Mouse (Mus musculus) thymus, postnatal 0 days (tissue): ENCODE data around the gene Ddx51. TPM values are rescaled to one million over a fixed set of nuclear protein-coding genes. Genes with fewer than 3 reads are reported as not detected.

Experiments used
- DNase-seq: peaks from one replicate; pipeline ENCODE4 v3.0.0-alpha.2; 2015; ENCODE audit warnings: low spot score
- microRNA-seq: library from miRNA; unstranded; fragments of <30 nt; microRNA quantifications from one replicate; pipeline ENCODE4, GENCODE M21; 2016; ENCODE audit warnings: borderline number of aligned reads
- polyA plus RNA-seq: library from polyadenylated mRNA; unstranded; fragments of >200 nt; fragmentation: Nextera tagmentation; extraction: Ambion mirVana; gene quantifications from 2 replicates; pipeline ENCODE4 v1.2.1, GENCODE M21; 2015

Gene Ddx51
- polyA plus RNA-seq, 1 experiment from 2014 or later: 22.9 TPM

DNA sequence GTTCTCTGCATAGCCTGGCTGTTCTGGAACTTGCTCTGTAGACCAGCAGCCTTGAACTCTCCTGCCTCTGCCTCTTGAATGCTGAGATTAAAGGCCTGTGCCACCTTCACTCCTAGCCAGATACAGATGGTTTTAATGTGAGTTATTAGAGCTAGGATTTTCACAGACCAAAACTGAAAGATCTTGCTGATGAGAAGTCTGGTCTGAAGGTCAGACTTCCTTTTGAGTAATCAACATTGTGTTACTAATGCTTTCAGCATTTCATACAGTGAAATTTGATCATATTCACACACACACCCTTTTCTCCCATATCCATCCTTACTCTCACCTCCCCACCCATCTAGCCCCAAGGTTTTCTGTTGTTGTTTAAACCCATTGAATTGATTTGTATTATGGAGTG lies 6.4 kb downstream of the Ddx51 start:
- DNase-seq: no peak

GRCm38 (mm10) chr5:110664041-110664440 lies 10.8 kb downstream of the Ddx51 start:
- DNase-seq: no peak

DNA sequence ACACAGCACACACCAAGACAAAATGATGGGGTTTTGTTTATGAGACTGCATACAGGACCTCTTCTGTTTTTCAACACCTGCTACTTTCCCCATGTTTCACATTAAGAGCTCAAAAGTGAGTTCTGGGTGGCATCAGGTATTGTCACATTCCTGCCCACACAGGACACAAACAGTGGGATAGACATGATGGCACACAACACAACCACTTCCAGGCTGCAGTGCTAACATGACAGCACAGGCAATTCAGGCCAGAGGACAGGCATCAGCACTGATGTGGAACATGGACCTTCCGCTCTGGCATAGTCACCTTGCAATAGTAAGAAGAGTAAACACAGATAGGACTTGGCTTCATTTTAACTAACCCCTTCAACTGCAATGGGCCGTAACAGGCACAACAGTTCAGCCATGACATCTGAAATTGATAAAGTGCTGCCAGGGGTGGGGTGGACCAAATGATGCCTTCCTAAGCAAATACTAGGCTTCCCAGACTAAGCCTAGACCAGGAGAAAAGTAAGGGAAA lies 11.6 kb downstream of the Ddx51 start:
- DNase-seq: no peak

DNA sequence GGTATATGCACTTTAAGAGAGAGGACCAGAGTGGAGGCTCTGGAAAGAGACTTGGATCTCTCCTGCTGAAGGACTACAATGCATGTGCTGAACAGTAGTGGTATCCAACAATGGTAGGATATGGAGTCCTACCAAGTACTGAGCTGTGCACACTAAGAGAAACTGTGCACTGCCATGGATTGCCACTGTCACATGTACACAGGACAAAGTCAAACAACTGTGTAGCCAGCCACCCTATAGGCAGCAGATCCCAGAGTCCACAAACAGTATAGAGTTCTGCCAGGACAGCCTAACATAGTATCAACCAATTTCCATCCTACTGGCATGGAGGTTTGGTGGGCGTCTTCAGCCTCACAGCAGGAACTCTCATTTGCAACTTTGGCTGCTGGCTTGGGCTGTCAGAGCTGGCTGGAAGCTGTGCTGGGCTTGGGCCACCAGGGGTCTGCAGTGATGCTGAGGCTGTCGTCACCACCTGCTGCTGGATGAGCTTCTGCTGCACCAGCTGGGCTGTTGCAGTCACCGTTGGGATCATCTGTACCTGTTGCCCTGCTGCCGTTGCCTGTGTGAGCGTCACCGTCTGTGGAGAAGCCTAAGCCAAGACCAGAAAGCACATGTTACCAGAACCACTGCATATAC lies 12.4 kb downstream of the Ddx51 start:
- no peak for DNase-seq

DNA sequence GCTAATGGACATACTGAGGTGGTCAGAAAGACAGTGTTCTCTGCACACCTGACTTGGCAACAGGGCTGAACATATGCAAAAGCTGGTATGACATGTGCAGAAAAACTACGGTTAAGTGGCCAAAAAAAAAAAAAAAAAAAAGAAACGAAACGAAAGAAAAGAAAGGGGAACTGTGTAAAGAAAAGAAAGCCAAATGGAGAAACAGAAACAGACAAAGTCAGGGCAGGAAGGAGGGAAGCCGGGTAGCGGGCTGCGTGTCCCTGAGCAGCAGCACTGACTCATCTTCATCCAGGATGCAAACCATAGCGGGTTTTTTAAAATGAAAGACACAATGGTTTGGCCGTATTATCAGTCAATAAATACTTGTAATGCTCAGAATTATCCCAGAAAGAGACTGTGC lies 28.8 kb downstream of the Ddx51 start:
- DNase-seq: no peak

DNA sequence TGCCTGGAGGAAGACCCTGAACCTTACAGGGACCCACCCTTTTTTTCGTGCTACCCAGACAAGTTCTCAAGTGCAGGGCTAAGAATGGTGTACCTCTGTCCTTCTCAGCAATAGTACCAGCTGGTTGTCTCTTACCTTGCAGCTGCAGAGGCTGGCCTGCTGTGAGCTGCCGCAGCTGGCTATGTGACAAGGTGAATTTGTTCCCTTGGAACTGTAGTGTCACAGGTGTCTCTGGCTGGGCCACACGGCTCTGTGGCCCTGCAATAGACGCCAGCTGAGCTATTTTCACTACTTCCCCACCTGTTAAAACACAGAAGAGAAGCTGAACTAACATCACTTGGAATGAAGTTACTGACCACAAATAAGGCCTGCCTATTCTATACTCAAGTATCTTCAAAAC lies 45.4 kb downstream of the Ddx51 start:
- no peak for DNase-seq

GRCm38 (mm10) chr5:110704004-110704403 lies 50.8 kb downstream of the Ddx51 start:
- no peak for DNase-seq

DNA sequence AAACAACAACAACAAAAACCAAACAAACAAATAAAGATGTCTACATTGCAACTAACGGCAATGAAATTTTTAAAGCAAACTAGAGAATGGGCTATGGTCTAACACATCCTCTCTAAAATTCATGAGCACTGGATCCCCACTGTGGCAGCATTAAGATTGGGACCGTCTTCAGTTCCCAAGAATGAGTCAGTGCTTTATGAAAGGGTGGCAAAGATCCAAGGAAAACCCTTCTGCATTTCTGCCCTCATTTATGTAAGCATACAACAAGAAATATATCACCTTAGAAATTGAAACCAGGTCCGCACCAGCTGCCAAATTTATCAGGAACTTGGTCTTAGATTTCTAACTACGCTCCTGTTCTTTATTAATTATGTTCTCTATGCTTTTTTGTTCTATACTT lies 56.0 kb downstream of the Ddx51 start:
- no peak for DNase-seq

Small RNAs within 50 kb of the gene (microRNA-seq; reads per million reads assigned to microRNA genes)
- gene Mir7026: not detected

Other genes with a start within 250 kb of the Ddx51 start
- gene Fbrsl1, start 204.9 kb upstream of the Ddx51 start, polyA plus RNA-seq: 8.5 and 10.4 TPM in 2 replicates
- gene Galnt9, start 109.1 kb upstream of the Ddx51 start, polyA plus RNA-seq: 0.46 and 0.53 TPM in 2 replicates
- gene Noc4l, start within 50 bp of the Ddx51 start, polyA plus RNA-seq: 54.5 and 55.8 TPM in 2 replicates
- 31.3 and 31.4 TPM in 2 replicates for gene Ep400, start 117.3 kb downstream of the Ddx51 start, polyA plus RNA-seq
- gene Pus1, start 127.2 kb downstream of the Ddx51 start, polyA plus RNA-seq: 34.6 and 37.8 TPM in 2 replicates
- gene Ulk1, start 156.6 kb downstream of the Ddx51 start, polyA plus RNA-seq: 9.7 and 12.3 TPM in 2 replicates
- 43.2 and 48.3 TPM in 2 replicates for gene Hscb, start 186.3 kb downstream of the Ddx51 start, polyA plus RNA-seq
- gene Chek2, start 186.5 kb downstream of the Ddx51 start, polyA plus RNA-seq: 16.1 and 19.6 TPM in 2 replicates
- gene Ttc28, start 226.4 kb downstream of the Ddx51 start, polyA plus RNA-seq: 1.7 and 2.3 TPM in 2 replicates